Mouse (Mus musculus) lung, postnatal 10 days (tissue): Measurements from ENCODE around the gene Bcas2.

Experiments
- DNase-seq: peaks from one replicate; pipeline ENCODE4 v3.0.0; 2021

The Bcas2 gene

GRCm38 (mm10) chr3:103224231-103224765, 52.8 kb downstream of the Bcas2 start:
- DNase-seq: no peak

GRCm38 (mm10) chr3:103227729-103228128, 56.3 kb downstream of the Bcas2 start:
- no peak for DNase-seq
